Mouse (Mus musculus): ENCODE results near the gene Gm21310. TPM values are rescaled to one million over a fixed set of nuclear protein-coding genes. Genes with fewer than 3 reads are reported as not detected.
"Not testable (repeated sequence)": the region's sequence is repeated elsewhere in the genome, so short reads cannot be mapped to it uniquely, and the experiment has no call there.

Gm21310 gene
- not detected for total RNA-seq (2021)
- long read RNA-seq, experiment 1 = 0 reads
- long read RNA-seq, experiment 2 = 0 reads

GRCm38 (mm10) chrY:10147083-10147482 is at the start of gene Gm21310:
Gene Gm21310 (minus strand): TSS chrY:10147183.
- not testable (repeated sequence) for DNase-seq (ENCODE audit: low spot score in 2 of 2); H3K4me3 ChIP-seq; H3K27ac ChIP-seq

Other genes starting within 250 kb of the Gm21310 start
- not detected for gene Gm20834, start 177.4 kb upstream of the Gm21310 start, total RNA-seq (2021)

Data from layer of hippocampus, adult 2 months (tissue).